10 mouse cellular contexts compared by ENCODE assay signal in genomic region chr4:32601135-32601534, GRCm38 (mm10). TPM values are rescaled to one million over a fixed set of nuclear protein-coding genes. Genes with fewer than 3 reads are reported as not detected.
DNase-seq lines count a peak whose midpoint lies in the region; TF ChIP-seq lines count a peak whose summit lies in the region.
"Had no signal": no experiment of that assay in that cellular context is flagged by ENCODE, and none has a peak within 500 bp of the region (broad histone marks: within the 10 kb centered on the region; RNA-seq: fewer than 3 reads in every experiment).

No protein-coding gene starts in this region.

- TF ChIP-seq POLR2A in thymus, adult 2 months (IDR thresholded peaks at IDR 0.05; ENCODE audit: control insufficient read depth, extremely low read depth, insufficient read depth, low read length, poor library complexity): no peak

- peak; percentile 18 for DNase-seq in gastrocnemius, adult 18-20 months (ENCODE audit: low spot score)
- no peak for DNase-seq in gastrocnemius, postnatal 25 days
- DNase-seq in thymus, adult 2 months: peak; percentile 55
- no peak for DNase-seq in thymus, adult 18-20 months
- peak; percentile 80 for DNase-seq in heart, postnatal 4 days
- peak; percentile 36 for DNase-seq in lung, postnatal 36 days
- peak; percentile 19 to 31 for DNase-seq in urinary bladder, postnatal 36 days (ENCODE audit: low spot score in 2 of 2)
- DNase-seq in frontal cortex, adult 2 months (ENCODE audit: extremely low spot score in 1 of 2, low spot score in 1 of 2): no peak

- H3K36me3 ChIP-seq in thymus, adult 2 months (ENCODE audit: control insufficient read depth, insufficient read depth, low read length): no peaks in the 10 kb centered on the region

- TF ChIP-seq CTCF in thymus, adult 2 months (IDR thresholded peaks at IDR 0.05; ENCODE audit: borderline replicate concordance, control insufficient read depth, extremely low read depth, insufficient read depth, low read length, poor library complexity): no peak

- WGBS in thymus, adult 2 months: 26% methylated on average over 12 of the region's 12 CpGs

- no peaks in the 10 kb centered on the region for H3K4me1 ChIP-seq in thymus, adult 2 months (replicated peaks; ENCODE audit: control insufficient read depth, insufficient read depth, low read length)

- H3K4me3 ChIP-seq in thymus, adult 2 months (ENCODE audit: control insufficient read depth, insufficient read depth, low read length): no peak overlapping the region

- H3K27ac ChIP-seq in thymus, adult 2 months (ENCODE audit: control insufficient read depth, insufficient read depth, low read length): no peak overlapping the region

- no peaks in the 10 kb centered on the region for H3K27me3 ChIP-seq in thymus, adult 2 months (ENCODE audit: control insufficient read depth, insufficient read depth, low read length)
- H3K27me3 ChIP-seq: Patski had no signal

RNA-seq across cellular contexts. Expression of gene Gja10, which starts 1.4 kb away (rescaled TPM):
- not detected for total RNA-seq in gastrocnemius, adult 18-20 months (2021)
- not detected for total RNA-seq in gastrocnemius, postnatal 25 days (2021)
- polyA plus RNA-seq in thymus, adult 2 months (2012; rRNA removed): 0.12 TPM in 1 of 2 replicates, not detected in the other
- not detected for total RNA-seq in heart, postnatal 4 days (2021)
- not detected in 2 replicates for polyA plus RNA-seq in frontal cortex, adult 2 months (2012; rRNA removed)
- polyA plus RNA-seq: heart, embryonic 14.5 days; Patski had no signal

RNA-seq across cellular contexts. Expression of gene Casp8ap2, which starts 14.1 kb away (rescaled TPM):
- total RNA-seq in gastrocnemius, adult 18-20 months (2021): 1 to 10 TPM; 4.2 to 4.7 TPM
- total RNA-seq in gastrocnemius, postnatal 25 days (2021): 1 to 10 TPM; 3.8 to 5.1 TPM
- polyA plus RNA-seq in thymus, adult 2 months (2012; rRNA removed): 5.4 and 14.7 TPM in 2 replicates
- 10 to 100 TPM; 10.5 to 11.9 TPM for total RNA-seq in heart, postnatal 4 days (2021)
- 4.9 and 5.3 TPM in 2 replicates for polyA plus RNA-seq in frontal cortex, adult 2 months (2012; rRNA removed)

RNA-seq across cellular contexts. Expression of gene Mdn1, which starts 55.8 kb away (rescaled TPM):
- total RNA-seq in gastrocnemius, adult 18-20 months (2021): 1 to 10 TPM; 6.0 to 6.5 TPM
- 1 to 10 TPM; 6.4 to 7.8 TPM for total RNA-seq in gastrocnemius, postnatal 25 days (2021)
- 12.6 and 13.8 TPM in 2 replicates for polyA plus RNA-seq in thymus, adult 2 months (2012; rRNA removed)
- total RNA-seq in heart, postnatal 4 days (2021): 10 to 100 TPM; 20.4 to 20.6 TPM
- 35.9 and 38.4 TPM in 2 replicates for polyA plus RNA-seq in frontal cortex, adult 2 months (2012; rRNA removed)

Comparison
In these comparisons a context has a peak if more than half of its experiments do, and no peak if none do; other contexts are left out.
1. DNase-seq: peak in gastrocnemius, adult 18-20 months (single experiment), thymus, adult 2 months (single experiment), heart, postnatal 4 days (single experiment), lung, postnatal 36 days (single experiment) and urinary bladder, postnatal 36 days (2 of 2); none in gastrocnemius, postnatal 25 days (single experiment), thymus, adult 18-20 months (0 of 2) and frontal cortex, adult 2 months (0 of 2).